Mouse (Mus musculus): ENCODE measurements at regions not wholly inside any gene's neighbourhood (a gene's known extent, or its start where the extent isn't known, plus 50 kb on each side); places are given as distances from the start of the nearest gene placed in this dataset.

DNA sequence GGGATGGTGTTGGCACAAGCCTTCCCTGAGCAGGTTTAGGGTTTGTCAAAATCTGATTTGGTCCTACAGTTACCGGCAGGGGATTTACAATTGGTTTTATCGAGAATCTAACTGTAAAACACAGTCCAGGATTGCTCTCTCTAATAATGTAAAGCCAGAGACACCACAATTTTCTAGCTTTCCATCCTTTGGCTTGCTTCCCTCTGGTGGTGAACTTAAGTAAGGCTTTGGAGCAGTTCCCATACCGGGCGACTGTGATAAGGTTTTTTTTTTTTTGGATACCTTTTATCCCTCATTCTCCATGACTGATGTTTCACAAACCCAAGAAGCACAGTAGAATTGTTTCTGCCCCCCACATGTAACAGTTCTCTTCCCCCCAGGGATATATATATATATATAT lies 195.3 kb downstream of the Tex13c3 start:
- Histone ChIP-seq H3K27ac (ENCODE audit: insufficient read depth, low read length) (no peak overlapping the region), H3K9ac (ENCODE audit: low read depth, poor library complexity, severe bottlenecking) (no peak overlapping the region), H3K27me3 (ENCODE audit: control insufficient read depth, insufficient read depth, low read length, poor library complexity, severe bottlenecking) (no peaks in the 10 kb centered on the region), H3K9me3 (replicated peaks; ENCODE audit: control insufficient read depth, insufficient read depth, low read length, poor library complexity, severe bottlenecking) (no peaks in the 10 kb centered on the region), H3K4me1 (ENCODE audit: control insufficient read depth, insufficient read depth, low read length) (no peaks in the 10 kb centered on the region), H3K36me3 (ENCODE audit: control insufficient read depth, insufficient read depth, low read length, poor library complexity, severe bottlenecking) (no peaks in the 10 kb centered on the region), H3K4me3 (ENCODE audit: low read depth, low read length) (no peak overlapping the region)
- TF ChIP-seq CTCF (IDR thresholded peaks at IDR 0.05; ENCODE audit: low read depth, low read length) (no peak), EP300 (IDR thresholded peaks at IDR 0.05; ENCODE audit: insufficient read depth, low read depth, low read length) (no peak), POLR2A (IDR thresholded peaks at IDR 0.05; ENCODE audit: insufficient read depth, low read length) (no peak)

DNA sequence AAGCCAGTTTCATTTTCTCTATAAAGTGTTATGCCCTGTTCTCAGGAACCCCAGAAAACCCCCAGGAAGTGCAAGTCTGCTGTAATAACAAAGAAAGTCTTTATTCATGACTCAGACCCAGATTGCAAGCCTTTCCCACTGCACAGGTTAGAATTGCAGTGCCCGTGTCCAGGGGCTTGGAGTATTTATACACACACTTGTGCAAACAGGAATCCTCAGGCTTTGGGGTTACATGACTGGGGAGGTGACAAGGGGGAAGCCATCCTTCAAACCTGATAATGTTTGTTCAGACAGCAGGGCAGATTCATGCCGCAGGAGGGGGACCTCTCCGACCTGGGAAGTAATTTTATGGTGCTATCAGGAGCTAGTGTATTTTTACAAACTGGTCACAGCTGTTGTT lies 198.0 kb downstream of the Tex13c3 start:
- TF ChIP-seq POLR2A (IDR thresholded peaks at IDR 0.05; ENCODE audit: insufficient read depth, low read length), result no peak
- TF ChIP-seq CTCF (IDR thresholded peaks at IDR 0.05; ENCODE audit: low read depth, low read length), result no peak
- no peak for TF ChIP-seq EP300 (IDR thresholded peaks at IDR 0.05; ENCODE audit: insufficient read depth, low read depth, low read length)

DNA sequence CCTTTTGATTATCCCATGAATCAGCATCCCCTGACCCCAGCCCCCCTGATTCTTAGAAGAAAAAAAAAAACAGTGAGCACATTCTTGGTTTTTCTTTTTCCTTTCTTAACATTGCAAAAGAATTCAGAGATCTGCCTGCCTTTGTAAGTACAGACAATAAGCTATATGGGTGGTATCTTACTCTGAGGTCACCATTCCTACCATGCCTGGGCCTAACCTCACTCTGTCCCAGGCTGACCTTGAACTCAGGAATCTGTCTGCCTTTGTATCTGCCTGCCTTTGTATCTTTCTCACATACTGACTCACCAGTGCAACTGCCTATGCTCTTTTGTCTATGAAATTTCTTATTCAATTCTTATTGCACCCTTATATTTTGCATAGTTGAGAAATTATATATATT lies 216.9 kb downstream of the Tex13c3 start:
- Histone ChIP-seq H3K27ac (ENCODE audit: insufficient read depth, low read length) (no peak overlapping the region), H3K27me3 (ENCODE audit: control insufficient read depth, insufficient read depth, low read length, poor library complexity, severe bottlenecking) (no peaks in the 10 kb centered on the region), H3K9me3 (replicated peaks; ENCODE audit: control insufficient read depth, insufficient read depth, low read length, poor library complexity, severe bottlenecking) (no peaks in the 10 kb centered on the region), H3K4me3 (ENCODE audit: low read depth, low read length) (no peak overlapping the region), H3K36me3 (ENCODE audit: control insufficient read depth, insufficient read depth, low read length, poor library complexity, severe bottlenecking) (no peaks in the 10 kb centered on the region), H3K4me1 (ENCODE audit: control insufficient read depth, insufficient read depth, low read length) (no peaks in the 10 kb centered on the region), H3K9ac (ENCODE audit: low read depth, poor library complexity, severe bottlenecking) (no peak overlapping the region)
- no peak for TF ChIP-seq POLR2A (IDR thresholded peaks at IDR 0.05; ENCODE audit: insufficient read depth, low read length)
- no peak for TF ChIP-seq EP300 (IDR thresholded peaks at IDR 0.05; ENCODE audit: insufficient read depth, low read depth, low read length)
- TF ChIP-seq CTCF (IDR thresholded peaks at IDR 0.05; ENCODE audit: low read depth, low read length), result no peak

More for the DNA sequence above, 198.0 kb downstream of the Tex13c3 start:
- H3K27me3 ChIP-seq (ENCODE audit: control insufficient read depth, insufficient read depth, low read length, poor library complexity, severe bottlenecking), result no peaks in the 10 kb centered on the region
- H3K9ac ChIP-seq (ENCODE audit: low read depth, poor library complexity, severe bottlenecking), result no peak overlapping the region
- no peak overlapping the region for H3K4me3 ChIP-seq (ENCODE audit: low read depth, low read length)
- no peaks in the 10 kb centered on the region for H3K9me3 ChIP-seq (replicated peaks; ENCODE audit: control insufficient read depth, insufficient read depth, low read length, poor library complexity, severe bottlenecking)
- H3K4me1 ChIP-seq (ENCODE audit: control insufficient read depth, insufficient read depth, low read length), result no peaks in the 10 kb centered on the region
- no peak overlapping the region for H3K27ac ChIP-seq (ENCODE audit: insufficient read depth, low read length)
- no peaks in the 10 kb centered on the region for H3K36me3 ChIP-seq (ENCODE audit: control insufficient read depth, insufficient read depth, low read length, poor library complexity, severe bottlenecking)

DNA sequence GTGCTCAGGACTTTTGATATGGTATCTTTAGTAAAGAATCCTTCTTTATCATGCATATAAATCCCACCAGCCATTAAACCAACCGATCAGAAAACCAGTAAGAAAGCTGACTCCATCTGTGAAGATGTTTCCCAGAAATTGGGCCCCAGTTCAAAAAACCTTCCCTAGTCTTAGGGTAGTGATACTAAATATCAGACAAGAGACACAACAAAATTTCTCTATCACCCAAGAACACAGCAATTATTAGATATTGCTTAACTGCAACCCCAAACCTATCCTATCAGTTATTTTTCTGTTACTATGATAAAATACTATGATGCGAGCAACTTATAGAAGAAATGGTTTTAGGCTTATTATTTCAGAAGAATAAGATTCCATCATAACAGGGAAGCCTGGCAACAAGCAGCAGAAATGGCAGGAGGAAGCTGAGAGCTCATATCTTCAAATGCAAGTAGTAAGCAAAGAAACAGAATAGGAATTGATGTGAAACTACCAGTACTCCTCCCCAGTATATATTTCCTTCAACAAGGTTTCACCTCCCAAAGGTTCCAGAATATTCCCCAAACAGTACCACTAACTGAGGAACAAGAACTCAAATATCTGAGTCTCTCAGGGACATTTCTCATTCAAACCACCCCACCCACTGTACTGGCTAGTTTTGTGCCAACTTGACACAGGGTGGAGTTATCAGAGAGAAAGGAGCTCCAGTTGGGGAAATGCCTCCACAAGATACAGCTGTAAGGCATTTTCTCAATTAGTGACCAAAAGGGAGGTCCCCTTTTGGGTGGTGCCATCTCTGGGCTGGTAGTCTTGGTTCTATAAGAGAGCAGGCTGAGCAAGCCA lies 234.1 kb downstream of the Tex13c3 start:
- Histone ChIP-seq H3K9me3 (replicated peaks; ENCODE audit: control insufficient read depth, insufficient read depth, low read length, poor library complexity, severe bottlenecking) (no peaks in the 10 kb centered on the region), H3K27ac (ENCODE audit: insufficient read depth, low read length) (no peak overlapping the region)

DNA sequence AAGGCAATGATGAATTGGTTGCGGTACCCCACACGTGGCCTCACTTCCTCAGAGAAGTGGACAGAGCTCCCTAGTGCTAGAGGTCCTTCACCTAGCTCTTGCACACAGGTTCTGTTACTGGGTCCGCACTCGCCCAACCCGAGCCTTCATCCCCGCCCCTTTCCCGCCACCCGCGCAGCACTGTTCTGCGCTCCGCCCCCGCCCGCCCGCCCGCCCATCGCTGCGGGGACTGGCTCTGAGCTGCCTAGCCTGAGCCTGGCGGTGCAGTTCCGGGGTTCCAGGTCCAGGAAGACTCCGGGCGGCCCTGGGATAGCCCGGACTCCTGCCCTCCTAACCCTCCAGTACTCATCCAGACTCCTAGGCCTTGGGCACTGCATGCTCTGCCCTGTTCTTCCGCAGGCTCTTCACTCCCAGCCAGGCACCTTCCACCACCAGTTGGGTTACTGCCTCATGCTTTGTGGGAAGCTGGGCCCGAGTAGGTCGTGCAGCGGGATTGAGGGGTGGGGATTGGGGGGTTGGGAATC lies 243.3 kb downstream of the Tex13c3 start:
- H3K9ac ChIP-seq (ENCODE audit: low read depth, poor library complexity, severe bottlenecking), result peak overlapping the region; percentile 81
- peak overlapping the region; percentile 94 for H3K4me3 ChIP-seq (ENCODE audit: low read depth, low read length)
- H3K27ac ChIP-seq (ENCODE audit: insufficient read depth, low read length), result no peak overlapping the region
- H3K4me1 ChIP-seq (ENCODE audit: control insufficient read depth, insufficient read depth, low read length), result no peaks in the 10 kb centered on the region
- H3K36me3 ChIP-seq (ENCODE audit: control insufficient read depth, insufficient read depth, low read length, poor library complexity, severe bottlenecking), result no peaks in the 10 kb centered on the region
- TF ChIP-seq POLR2A (IDR thresholded peaks at IDR 0.05; ENCODE audit: insufficient read depth, low read length), result no peak
- TF ChIP-seq EP300 (IDR thresholded peaks at IDR 0.05; ENCODE audit: insufficient read depth, low read depth, low read length), result no peak
- no peak for TF ChIP-seq CTCF (IDR thresholded peaks at IDR 0.05; ENCODE audit: low read depth, low read length)
- H3K27me3 ChIP-seq (ENCODE audit: control insufficient read depth, insufficient read depth, low read length, poor library complexity, severe bottlenecking), result no peaks in the 10 kb centered on the region
- H3K9me3 ChIP-seq (replicated peaks; ENCODE audit: control insufficient read depth, insufficient read depth, low read length, poor library complexity, severe bottlenecking), result no peaks in the 10 kb centered on the region

More for the DNA sequence above, 234.1 kb downstream of the Tex13c3 start:
- Histone ChIP-seq H3K4me1 (ENCODE audit: control insufficient read depth, insufficient read depth, low read length) (no peaks in the 10 kb centered on the region), H3K9ac (ENCODE audit: low read depth, poor library complexity, severe bottlenecking) (no peak overlapping the region), H3K27me3 (ENCODE audit: control insufficient read depth, insufficient read depth, low read length, poor library complexity, severe bottlenecking) (no peaks in the 10 kb centered on the region), H3K4me3 (ENCODE audit: low read depth, low read length) (no peak overlapping the region), H3K36me3 (ENCODE audit: control insufficient read depth, insufficient read depth, low read length, poor library complexity, severe bottlenecking) (no peaks in the 10 kb centered on the region)
- TF ChIP-seq EP300 (IDR thresholded peaks at IDR 0.05; ENCODE audit: insufficient read depth, low read depth, low read length) (no peak), CTCF (IDR thresholded peaks at IDR 0.05; ENCODE audit: low read depth, low read length) (no peak), POLR2A (IDR thresholded peaks at IDR 0.05; ENCODE audit: insufficient read depth, low read length) (no peak)
